Mouse (Mus musculus): ENCODE data around the gene Asb3.

DNA sequence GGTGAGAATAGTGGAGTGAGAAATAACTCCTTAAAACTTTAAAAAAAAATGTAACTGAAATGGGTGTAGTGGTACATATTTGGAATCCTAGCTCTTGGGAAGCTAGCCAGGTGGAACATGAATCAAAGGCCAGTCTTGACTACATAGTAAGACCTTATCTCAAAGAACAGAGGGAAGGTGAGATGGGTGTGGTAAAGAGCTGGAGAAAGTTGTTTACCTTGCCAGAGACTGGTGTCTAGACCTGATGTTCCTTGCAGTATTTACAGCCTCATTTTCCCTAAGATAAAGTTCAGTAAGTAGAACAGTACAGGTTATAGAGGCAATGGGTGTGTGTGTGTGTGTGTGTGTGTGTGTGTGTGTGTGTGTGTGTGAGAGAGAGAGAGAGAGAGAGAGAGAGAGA is 12.8 kb upstream of the Asb3 start:
- TF ChIP-seq CTCF (IDR thresholded peaks at IDR 0.05; ENCODE audit: control insufficient read depth, insufficient read depth, insufficient read length), result no peak
- no peak for TF ChIP-seq MYOG (IDR thresholded peaks at IDR 0.05; ENCODE audit: control insufficient read depth, extremely low read depth, insufficient read length)
- no peak for TF ChIP-seq MYOD1 (IDR thresholded peaks at IDR 0.05; ENCODE audit: control insufficient read depth, insufficient read length, low read depth)

All from C2C12 (cell line).